Mouse (Mus musculus) forebrain, embryonic 15.5 days (tissue): ENCODE measurements around the gene Bpgm. TPM values are rescaled to one million over a fixed set of nuclear protein-coding genes. Genes with fewer than 3 reads are reported as not detected.

ENCODE experiments used
- ATAC-seq: fragments of 200-750 bp; cut with Nextera tagmentation; replicated peaks from 2 replicates; pipeline ENCODE4 v1.8.0; 2017; ENCODE audit warnings: mild to moderate bottlenecking, moderate TSS enrichment, moderate library complexity
- H3K27ac ChIP-seq: fragments of 300-500 bp; sonication (generic); replicated peaks from 2 replicates; pipeline ENCODE4 v1.5.1; 2015; ENCODE audit warnings: mild to moderate bottlenecking, inconsistent platforms
- H3K27me3 ChIP-seq: fragments of 300-500 bp; sonication (generic); 2 replicates; pipeline ENCODE4 v1.6.1; 2015; ENCODE audit warnings: inconsistent platforms
- H3K36me3 ChIP-seq: fragments of 300-500 bp; sonication (generic); 2 replicates; pipeline ENCODE4 v1.6.1; 2015; ENCODE audit warnings: mild to moderate bottlenecking, inconsistent platforms
- H3K4me1 ChIP-seq: fragments of 300-500 bp; sonication (generic); 2 replicates; pipeline ENCODE4 v1.6.1; 2015; ENCODE audit warnings: inconsistent platforms
- H3K4me2 ChIP-seq: fragments of 300-500 bp; sonication (generic); replicated peaks from 2 replicates; pipeline ENCODE4 v1.6.1; 2015; ENCODE audit warnings: mild to moderate bottlenecking, inconsistent platforms
- H3K4me3 ChIP-seq: fragments of 300-500 bp; sonication (generic); 2 replicates; pipeline ENCODE4 v1.5.1; 2015; ENCODE audit warnings: mild to moderate bottlenecking, inconsistent platforms
- H3K9ac ChIP-seq: fragments of 300-500 bp; sonication (generic); replicated peaks from 2 replicates; pipeline ENCODE4 v1.6.1; 2015; ENCODE audit warnings: mild to moderate bottlenecking, inconsistent platforms
- H3K9me3 ChIP-seq: fragments of 300-500 bp; sonication (generic); 2 replicates; pipeline ENCODE4 v1.6.1; 2016; ENCODE audit warnings: inconsistent platforms
- WGBS: fragments of 180-500 bp; shearing (Covaris S2); methylation state at CpG from one replicate; pipeline ENCODE4 v1.1.7; 2015; ENCODE audit warnings: mixed read lengths; 5-methylcytosine and 5-hydroxymethylcytosine counted together
- polyA plus RNA-seq: library from polyadenylated mRNA; unstranded; fragments of >200 nt; fragmentation: Nextera tagmentation; extraction: Ambion mirVana; gene quantifications from 2 replicates; pipeline ENCODE4 v1.2.1, GENCODE M21; 2015

Gene Bpgm
- polyA plus RNA-seq, 1 experiment from 2014 or later = 73.0 TPM

- H3K4me1 ChIP-seq = 0 out of 2 replicates have a peak, but pooled peaks cover 2% of the 10 kb centered on the region
- H3K4me3 ChIP-seq = no peak overlapping the region
- no peak overlapping the region for H3K9ac ChIP-seq
- H3K9me3 ChIP-seq = no peaks in the 10 kb centered on the region
- H3K27me3 ChIP-seq = no peaks in the 10 kb centered on the region
- no peak overlapping the region for H3K4me2 ChIP-seq
- no peaks in the 10 kb centered on the region for H3K36me3 ChIP-seq
- no peak overlapping the region for H3K27ac ChIP-seq
- no peak for ATAC-seq
- WGBS = 72% methylated on average over 21 of the region's 21 CpGs
Observed at GRCm38 (mm10) chr6:34493327-34494095, 17.5 kb downstream of the Bpgm start.

- 76% methylated on average over 7 of the region's 7 CpGs for WGBS
- no peak for ATAC-seq
Observed at GRCm38 (mm10) chr6:34495140-34495551, 19.1 kb downstream of the Bpgm start.

GRCm38 (mm10) chr6:34497991-34498625 is 22.1 kb downstream of the Bpgm start:
- no peak overlapping the region for H3K4me3 ChIP-seq
- H3K9ac ChIP-seq = no peak overlapping the region
- H3K9me3 ChIP-seq = no peaks in the 10 kb centered on the region
- no peak for ATAC-seq
- H3K36me3 ChIP-seq = no peaks in the 10 kb centered on the region
- H3K4me2 ChIP-seq = no peak overlapping the region
- no peaks in the 10 kb centered on the region for H3K27me3 ChIP-seq
- 0 out of 2 replicates have a peak, but pooled peaks cover under 1% of the 10 kb centered on the region for H3K4me1 ChIP-seq
- 76% methylated on average over 5 of the region's 5 CpGs for WGBS
- H3K27ac ChIP-seq = no peak overlapping the region

More at GRCm38 (mm10) chr6:34495140-34495551, 19.1 kb downstream of the Bpgm start:
- Histone ChIP-seq H3K27me3 (no peaks in the 10 kb centered on the region), H3K4me2 (no peak overlapping the region), H3K36me3 (no peaks in the 10 kb centered on the region), H3K4me1 (0 out of 2 replicates have a peak, but pooled peaks cover 2% of the 10 kb centered on the region), H3K9me3 (no peaks in the 10 kb centered on the region), H3K9ac (no peak overlapping the region), H3K4me3 (no peak overlapping the region), H3K27ac (no peak overlapping the region)

GRCm38 (mm10) chr6:34502291-34502690 is 26.3 kb downstream of the Bpgm start:
- no peak for ATAC-seq
- 78% methylated on average over 7 of the region's 7 CpGs for WGBS
- Histone ChIP-seq H3K4me3 (no peak overlapping the region), H3K4me2 (no peak overlapping the region), H3K27me3 (no peaks in the 10 kb centered on the region), H3K4me1 (no peaks in the 10 kb centered on the region), H3K36me3 (no peaks in the 10 kb centered on the region), H3K9ac (no peak overlapping the region), H3K27ac (no peak overlapping the region), H3K9me3 (no peaks in the 10 kb centered on the region)

GRCm38 (mm10) chr6:34505957-34506356 is 29.9 kb downstream of the Bpgm start:
- Histone ChIP-seq H3K9me3 (no peaks in the 10 kb centered on the region), H3K27me3 (no peaks in the 10 kb centered on the region), H3K9ac (no peak overlapping the region), H3K27ac (no peak overlapping the region), H3K4me3 (no peak overlapping the region), H3K4me2 (no peak overlapping the region), H3K4me1 (no peaks in the 10 kb centered on the region), H3K36me3 (no peaks in the 10 kb centered on the region)
- 86% methylated on average over 11 of the region's 11 CpGs for WGBS
- ATAC-seq = no peak

- no peak for ATAC-seq
- Histone ChIP-seq H3K9me3 (no peaks in the 10 kb centered on the region), H3K27me3 (no peaks in the 10 kb centered on the region), H3K36me3 (no peaks in the 10 kb centered on the region), H3K4me3 (no peak overlapping the region), H3K27ac (no peak overlapping the region), H3K4me2 (no peak overlapping the region), H3K4me1 (no peaks in the 10 kb centered on the region), H3K9ac (no peak overlapping the region)
- WGBS = 98% methylated on average over 4 of the region's 4 CpGs
Observed at GRCm38 (mm10) chr6:34507581-34507980, 31.6 kb downstream of the Bpgm start.

GRCm38 (mm10) chr6:34508016-34508415 is 32.0 kb downstream of the Bpgm start:
- Histone ChIP-seq H3K27ac (no peak overlapping the region), H3K9ac (no peak overlapping the region), H3K4me2 (no peak overlapping the region), H3K4me3 (no peak overlapping the region), H3K27me3 (no peaks in the 10 kb centered on the region), H3K9me3 (no peaks in the 10 kb centered on the region), H3K4me1 (no peaks in the 10 kb centered on the region), H3K36me3 (no peaks in the 10 kb centered on the region)
- 94% methylated on average over 4 of the region's 4 CpGs for WGBS
- ATAC-seq = no peak

- 94% methylated on average over 5 of the region's 5 CpGs for WGBS
- H3K4me1 ChIP-seq = peaks cover 4% of the 10 kb centered on the region; the same call in 1 of the 2 replicates
- H3K9ac ChIP-seq = no peak overlapping the region
- H3K27ac ChIP-seq = no peak overlapping the region
- no peaks in the 10 kb centered on the region for H3K27me3 ChIP-seq
- H3K9me3 ChIP-seq = no peaks in the 10 kb centered on the region
- H3K4me3 ChIP-seq = no peak overlapping the region
- no peak for ATAC-seq
- no peaks in the 10 kb centered on the region for H3K36me3 ChIP-seq
- H3K4me2 ChIP-seq = no peak overlapping the region
Observed at GRCm38 (mm10) chr6:34510277-34510676, 34.3 kb downstream of the Bpgm start.

- no peaks in the 10 kb centered on the region for H3K9me3 ChIP-seq
- H3K9ac ChIP-seq = no peak overlapping the region
- H3K27ac ChIP-seq = no peak overlapping the region
- H3K4me2 ChIP-seq = no peak overlapping the region
- H3K27me3 ChIP-seq = no peaks in the 10 kb centered on the region
- peak; percentile 89 for ATAC-seq
- peaks cover 4% of the 10 kb centered on the region; the same call in 1 of the 2 replicates for H3K4me1 ChIP-seq
- no peaks in the 10 kb centered on the region for H3K36me3 ChIP-seq
- 51% methylated on average over 2 of the region's 2 CpGs for WGBS
- no peak overlapping the region for H3K4me3 ChIP-seq
Observed at GRCm38 (mm10) chr6:34511410-34511809, 35.4 kb downstream of the Bpgm start.

GRCm38 (mm10) chr6:34512741-34513140 is 36.7 kb downstream of the Bpgm start:
- no peak overlapping the region for H3K4me3 ChIP-seq
- H3K4me2 ChIP-seq = no peak overlapping the region
- no peak overlapping the region for H3K9ac ChIP-seq
- H3K4me1 ChIP-seq = peaks cover 4% of the 10 kb centered on the region; the same call in 1 of the 2 replicates
- ATAC-seq = no peak
- H3K27ac ChIP-seq = no peak overlapping the region
- no peaks in the 10 kb centered on the region for H3K27me3 ChIP-seq
- H3K9me3 ChIP-seq = no peaks in the 10 kb centered on the region
- no peaks in the 10 kb centered on the region for H3K36me3 ChIP-seq

- Histone ChIP-seq H3K27me3 (no peaks in the 10 kb centered on the region), H3K9me3 (no peaks in the 10 kb centered on the region), H3K4me1 (peaks cover 4% of the 10 kb centered on the region; the same call in 1 of the 2 replicates), H3K4me3 (no peak overlapping the region), H3K4me2 (no peak overlapping the region), H3K9ac (no peak overlapping the region), H3K27ac (no peak overlapping the region), H3K36me3 (no peaks in the 10 kb centered on the region)
- 45% methylated on average over 5 of the region's 5 CpGs for WGBS
- no peak for ATAC-seq
Observed at GRCm38 (mm10) chr6:34514655-34515054, 38.6 kb downstream of the Bpgm start.

- H3K4me3 ChIP-seq = no peak overlapping the region
Observed at GRCm38 (mm10) chr6:34515098-34515782, 39.2 kb downstream of the Bpgm start.

More at GRCm38 (mm10) chr6:34515098-34515782, 39.2 kb downstream of the Bpgm start:
- Histone ChIP-seq H3K27ac (no peak overlapping the region), H3K4me1 (peaks cover 4% of the 10 kb centered on the region; the same call in 1 of the 2 replicates), H3K4me2 (no peak overlapping the region), H3K36me3 (no peaks in the 10 kb centered on the region), H3K9me3 (no peaks in the 10 kb centered on the region), H3K9ac (no peak overlapping the region), H3K27me3 (no peaks in the 10 kb centered on the region)
- ATAC-seq = no peak
- WGBS = 67% methylated on average over 10 of the region's 10 CpGs
